Mouse (Mus musculus) cerebellum, adult 9-10 months (tissue): ENCODE results near the gene Adk.

Source experiments
- DNase-seq: peaks from one replicate; pipeline ENCODE4 v3.0.0; 2022

The Adk gene

GRCm38 (mm10) chr14:21280451-21280850 is 228.1 kb downstream of the Adk start:
- no peak for DNase-seq

GRCm38 (mm10) chr14:21281506-21281905 is 229.1 kb downstream of the Adk start:
- no peak for DNase-seq

GRCm38 (mm10) chr14:21284116-21284515 is 231.7 kb downstream of the Adk start:
- DNase-seq: no peak

- DNase-seq: no peak
These were observed 232.5 kb downstream of the Adk start for GRCm38 (mm10) chr14:21284847-21285246.

GRCm38 (mm10) chr14:21286274-21286673 is 233.9 kb downstream of the Adk start:
- DNase-seq: no peak

- no peak for DNase-seq
These were observed 235.5 kb downstream of the Adk start for GRCm38 (mm10) chr14:21287726-21288442.

- no peak for DNase-seq
These were observed 247.4 kb downstream of the Adk start for GRCm38 (mm10) chr14:21299743-21300142.

- peak; percentile 45 for DNase-seq
These were observed 252.4 kb downstream of the Adk start for GRCm38 (mm10) chr14:21304815-21305214.

GRCm38 (mm10) chr14:21308349-21308936 is 256.1 kb downstream of the Adk start:
- DNase-seq: no peak

- no peak for DNase-seq
These were observed 258.2 kb downstream of the Adk start for GRCm38 (mm10) chr14:21310530-21310929.

GRCm38 (mm10) chr14:21313561-21314342 is 261.4 kb downstream of the Adk start:
- DNase-seq: no peak

GRCm38 (mm10) chr14:21314466-21314865 is 262.1 kb downstream of the Adk start:
- no peak for DNase-seq

- DNase-seq: no peak
These were observed 282.5 kb downstream of the Adk start for GRCm38 (mm10) chr14:21334826-21335225.

- no peak for DNase-seq
These were observed 283.4 kb downstream of the Adk start for GRCm38 (mm10) chr14:21335691-21336314.

GRCm38 (mm10) chr14:21337948-21338347 is 285.6 kb downstream of the Adk start:
- no peak for DNase-seq

GRCm38 (mm10) chr14:21341195-21341594 is 288.8 kb downstream of the Adk start:
- DNase-seq: no peak

- DNase-seq: no peak
These were observed 290.6 kb downstream of the Adk start for GRCm38 (mm10) chr14:21342984-21343383.

- DNase-seq: no peak
These were observed 292.5 kb downstream of the Adk start for GRCm38 (mm10) chr14:21344896-21345295.

- DNase-seq: no peak
These were observed 296.4 kb downstream of the Adk start for GRCm38 (mm10) chr14:21348611-21349260.

- no peak for DNase-seq
These were observed 299.3 kb downstream of the Adk start for GRCm38 (mm10) chr14:21351646-21352045.

- DNase-seq: no peak
These were observed 303.9 kb downstream of the Adk start for GRCm38 (mm10) chr14:21356286-21356685.

- DNase-seq: no peak
These were observed 307.0 kb downstream of the Adk start for GRCm38 (mm10) chr14:21359207-21359895.
